ENCODE assay signal across 9 mouse cellular contexts in genomic region chr9:117629771-117630170, GRCm38 (mm10). TPM values are rescaled to one million over a fixed set of nuclear protein-coding genes. Genes with fewer than 3 reads are reported as not detected.
DNase-seq lines count a peak whose midpoint lies in the region; ATAC-seq and TF ChIP-seq lines count a peak whose summit lies in the region.
"Had no signal": no experiment of that assay in that cellular context is flagged by ENCODE, and none has a peak within 500 bp of the region (broad histone marks: within the 10 kb centered on the region; RNA-seq: fewer than 3 reads in every experiment).

TSS of gene Rbms3 (minus strand) at chr9:117629913.

- H3K9me3 ChIP-seq in limb, embryonic 12.5 days = 0 out of 2 replicates have a peak, but pooled peaks cover 4% of the 10 kb centered on the region

- intact Hi-C loops in heart, postnatal 25 days (cut with DNase I) = no loop called here

- H3K4me2 ChIP-seq in limb, embryonic 12.5 days = no peak within 1 kb of the TSS

- H3K27ac ChIP-seq in kidney, adult 2 months (ENCODE audit: insufficient read depth, low read depth, low read length) = no peak within 1 kb of the TSS
- H3K27ac ChIP-seq in limb, embryonic 12.5 days = no peak within 1 kb of the TSS

- H3K4me3 ChIP-seq in kidney, adult 2 months (ENCODE audit: insufficient read depth, low read depth, low read length) = no peak within 1 kb of the TSS
- no peak within 1 kb of the TSS for H3K4me3 ChIP-seq in limb, embryonic 12.5 days (replicated peaks)
- H3K4me3 ChIP-seq: erythroblast, embryonic 14.5 days had no signal

- ATAC-seq in limb, embryonic 12.5 days (ENCODE audit: insufficient number of reproducible peaks, insufficient read depth, low FRiP score, low TSS enrichment, low read depth) = no peak
- no peak for ATAC-seq in erythroid progenitor cell, adult 5-6 weeks (replicated peaks; ENCODE audit: low FRiP score, poor library complexity, severe bottlenecking)
- no peak for ATAC-seq in erythroblast, adult 5-6 weeks (replicated peaks; ENCODE audit: low FRiP score, poor library complexity, severe bottlenecking)

- 65% methylated on average over 9 of the region's 9 CpGs for WGBS in kidney, adult 2 months
- WGBS in limb, embryonic 12.5 days = 90% methylated on average over 9 of the region's 9 CpGs

- no peak for DNase-seq in kidney, adult 2 months
- DNase-seq in kidney, postnatal 4 days = no peak
- DNase-seq in adrenal gland, postnatal 4 days (ENCODE audit: low spot score in 2 of 2) = no peak
- DNase-seq in heart, postnatal 25 days (ENCODE audit: low spot score) = no peak
- DNase-seq in frontal cortex, adult 2 months (ENCODE audit: extremely low spot score in 1 of 2, low spot score in 1 of 2) = no peak

- H3K9ac ChIP-seq in limb, embryonic 12.5 days (replicated peaks) = no peak within 1 kb of the TSS

- no peaks in the 10 kb centered on the region; the same call in 1 of the 2 replicates for H3K27me3 ChIP-seq in kidney, adult 2 months (replicated peaks; ENCODE audit: control insufficient read depth, insufficient read depth, low read length)
- no peaks in the 10 kb centered on the region for H3K27me3 ChIP-seq in limb, embryonic 12.5 days

- TF ChIP-seq CTCF in kidney, adult 2 months (conservative IDR thresholded peaks at IDR 0.05; ENCODE audit: insufficient read depth, insufficient read length, low read depth, low read length) = no peak

- no peaks in the 10 kb centered on the region for H3K36me3 ChIP-seq in kidney, adult 2 months (ENCODE audit: control insufficient read depth, insufficient read depth, low read length)
- H3K36me3 ChIP-seq in limb, embryonic 12.5 days = no peaks in the 10 kb centered on the region

- TF ChIP-seq POLR2A in kidney, adult 2 months (IDR thresholded peaks at IDR 0.05; ENCODE audit: low read depth, low read length) = no peak

- H3K4me1 ChIP-seq in kidney, adult 2 months (ENCODE audit: control insufficient read depth, insufficient read depth, low read length) = no peaks in the 10 kb centered on the region
- H3K4me1 ChIP-seq in limb, embryonic 12.5 days (replicated peaks) = peaks cover 7% of the 10 kb centered on the region

RNA-seq across cellular contexts. Expression of gene Rbms3, which starts in this region (rescaled TPM):
- 16.5 and 16.8 TPM in 2 replicates for polyA plus RNA-seq in kidney, adult 2 months (2012; rRNA removed)
- total RNA-seq in adrenal gland, postnatal 4 days (2021) = 10 to 100 TPM; 47.3 to 59.2 TPM
- 10 to 100 TPM; 12.5 to 12.7 TPM for total RNA-seq in heart, postnatal 25 days (2021)
- polyA plus RNA-seq in limb, embryonic 12.5 days (2016; fragmentation: Nextera tagmentation; extraction: Ambion mirVana) = 74.3 and 74.8 TPM in 2 replicates
- polyA plus RNA-seq in frontal cortex, adult 2 months (2012; rRNA removed) = 5.3 and 5.7 TPM in 2 replicates
- total RNA-seq in erythroid progenitor cell, adult 5-6 weeks (2015; ENCODE audit: low replicate concordance) = 2.2 TPM in 1 of 2 replicates, not detected in the other
- total RNA-seq in erythroid progenitor cell, adult 5-6 weeks (2017; ENCODE audit: low replicate concordance) = not detected in 2 replicates
- not detected in 2 replicates for total RNA-seq in erythroblast, adult 5-6 weeks (2015; ENCODE audit: low replicate concordance)
- total RNA-seq in erythroblast, adult 5-6 weeks (2017; ENCODE audit: low replicate concordance) = not detected in 2 replicates
- polyA plus RNA-seq: erythroblast, embryonic 14.5 days had no signal

Comparison
In these comparisons a context has a peak if more than half of its experiments do, and no peak if none do; other contexts are left out.
1. RNA of gene Rbms3 (total RNA-seq): 47.3 to 59.2 TPM in adrenal gland, postnatal 4 days and 12.5 to 12.7 TPM in heart, postnatal 25 days; 2.2 TPM in erythroid progenitor cell, adult 5-6 weeks and not detected in erythroblast, adult 5-6 weeks; every median in the first group is over 4 times any median in the second.